Mouse (Mus musculus) frontal cortex, postnatal 36 days (tissue): ENCODE data around the gene Slfn5.
A peak's percentile ranks its signal among the peaks of the same experiment; 100 is the strongest.
"Not testable (repeated sequence)": the region's sequence is repeated elsewhere in the genome, so short reads cannot be mapped to it uniquely, and the experiment has no call there.

Experiments used
- DNase-seq, 2 experiments: peaks; one replicate each; pipeline ENCODE4 v3.0.0; 2022; ENCODE audit warnings: low spot score in 2 of 2

The Slfn5 gene

GRCm38 (mm10) chr11:82945636-82946035 is 5.5 kb upstream of the Slfn5 start:
- no peak for DNase-seq

- no peak for DNase-seq
Measured at GRCm38 (mm10) chr11:82947457-82947856, 3.7 kb upstream of the Slfn5 start.

GRCm38 (mm10) chr11:82949036-82949435 is 2.1 kb upstream of the Slfn5 start:
- no peak for DNase-seq

GRCm38 (mm10) chr11:82951865-82952611 is 889 bp downstream of the Slfn5 start:
- no peak for DNase-seq

GRCm38 (mm10) chr11:82952612-82953542 is 1.7 kb downstream of the Slfn5 start:
- no peak for DNase-seq

- DNase-seq = no peak
Measured at GRCm38 (mm10) chr11:82954631-82955030, 3.5 kb downstream of the Slfn5 start.

GRCm38 (mm10) chr11:82956925-82957324 is 5.8 kb downstream of the Slfn5 start:
- DNase-seq = no peak

GRCm38 (mm10) chr11:82959613-82960012 is 8.5 kb downstream of the Slfn5 start:
- peak in 1 of 2 experiments; percentile 17 for DNase-seq

GRCm38 (mm10) chr11:82961743-82962142 is 10.6 kb downstream of the Slfn5 start:
- DNase-seq = no peak

GRCm38 (mm10) chr11:82962215-82962614 is 11.1 kb downstream of the Slfn5 start:
- DNase-seq = no peak

- DNase-seq = peak; percentile 4 to 15
Measured at GRCm38 (mm10) chr11:82970712-82971589, 19.8 kb downstream of the Slfn5 start.

GRCm38 (mm10) chr11:82971590-82971974 is 20.4 kb downstream of the Slfn5 start:
- no peak for DNase-seq

- DNase-seq = no peak
Measured at GRCm38 (mm10) chr11:82973916-82974315, 22.8 kb downstream of the Slfn5 start.

- DNase-seq = not testable (repeated sequence)
Measured at GRCm38 (mm10) chr11:82982409-82982808, 31.3 kb downstream of the Slfn5 start.

GRCm38 (mm10) chr11:82983193-82983592 is 32.0 kb downstream of the Slfn5 start:
- DNase-seq = no peak

- peak in 1 of 2 experiments; percentile 5 for DNase-seq
Measured at GRCm38 (mm10) chr11:82987621-82988020, 36.5 kb downstream of the Slfn5 start.

- no peak for DNase-seq
Measured at GRCm38 (mm10) chr11:82989357-82989756, 38.2 kb downstream of the Slfn5 start.

GRCm38 (mm10) chr11:82990612-82991385 is 39.6 kb downstream of the Slfn5 start:
- not testable (repeated sequence) for DNase-seq

- peak; percentile 15 to 21 for DNase-seq
Measured at GRCm38 (mm10) chr11:82991469-82992166, 40.5 kb downstream of the Slfn5 start, which contains the start of gene Slfn9. Gene Slfn9, minus strand, starts transcription at chr11:82991830.

GRCm38 (mm10) chr11:83013356-83013755 is 62.2 kb downstream of the Slfn5 start:
- no peak for DNase-seq
